Mouse (Mus musculus): ENCODE data around the gene Krtap26-1.

The Krtap26-1 gene

DNA sequence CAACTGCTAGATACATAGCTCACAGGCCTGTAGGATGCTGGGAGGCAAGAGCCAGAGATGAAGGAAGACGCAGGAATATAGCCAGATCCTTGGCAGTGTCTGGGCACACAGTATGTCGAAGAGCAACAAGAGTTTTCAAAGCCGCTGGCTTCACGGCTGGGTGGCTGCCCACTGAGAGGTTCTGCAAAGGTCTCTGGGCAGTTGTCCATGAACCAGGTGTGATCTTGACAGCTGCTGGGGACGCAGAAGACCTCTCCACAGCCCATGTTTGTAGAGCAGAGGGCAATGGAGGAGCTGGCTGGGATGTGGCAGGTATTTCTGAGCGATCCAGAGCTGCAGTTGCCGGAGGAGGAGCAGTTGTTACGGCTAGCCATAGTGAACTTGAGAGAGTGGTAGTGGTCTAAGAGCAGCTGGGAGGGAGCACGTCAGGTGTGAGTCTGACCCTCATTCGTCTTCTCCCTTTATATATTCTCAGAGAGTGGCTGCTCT, at the start of gene Krtap26-1:
Krtap26-1 (minus strand) TSS at position 439 of the 489 bp plus-strand sequence.
- no peak for DNase-seq (ENCODE audit: low read depth)

DNA sequence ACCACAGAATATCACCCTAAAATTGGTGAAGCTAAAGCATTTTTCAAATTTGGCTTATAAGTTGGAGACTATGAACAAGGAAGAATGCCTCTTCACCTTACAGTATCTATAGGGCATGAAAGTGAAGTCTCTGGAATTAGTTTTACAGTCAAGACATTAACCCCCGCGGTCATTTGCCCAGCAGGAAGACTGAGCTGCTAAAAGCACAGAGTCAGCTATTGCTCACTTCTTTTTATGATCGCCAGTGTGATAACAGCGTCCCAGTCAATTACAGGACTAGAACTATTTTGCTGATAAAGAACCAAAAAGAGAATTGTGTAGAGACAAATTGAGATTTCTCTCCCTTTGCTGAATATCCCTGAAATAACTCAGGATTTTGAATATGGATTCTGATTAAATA, 48.7 kb upstream of the Krtap26-1 start:
- DNase-seq (ENCODE audit: low read depth): no peak

DNA sequence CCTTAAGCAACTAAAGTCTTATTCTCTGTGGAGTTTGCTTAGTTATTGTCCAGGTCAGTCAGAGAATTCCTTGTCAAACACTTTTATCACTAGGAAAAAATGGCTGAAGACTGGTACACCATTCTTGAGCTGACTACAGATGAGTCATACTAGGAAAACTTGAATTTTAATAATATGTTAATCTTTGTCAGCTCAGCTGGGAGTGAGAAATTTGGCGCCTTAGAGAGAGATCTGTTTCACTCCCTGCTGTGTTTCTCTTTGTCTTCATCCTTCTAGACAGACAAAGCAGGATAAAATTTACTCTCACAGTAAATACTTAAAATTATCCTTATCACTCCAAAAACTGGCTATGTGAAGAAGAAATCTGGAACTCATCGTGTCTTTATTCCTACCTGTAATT, 33.7 kb upstream of the Krtap26-1 start:
- no peak for DNase-seq (ENCODE audit: low read depth)

DNA sequence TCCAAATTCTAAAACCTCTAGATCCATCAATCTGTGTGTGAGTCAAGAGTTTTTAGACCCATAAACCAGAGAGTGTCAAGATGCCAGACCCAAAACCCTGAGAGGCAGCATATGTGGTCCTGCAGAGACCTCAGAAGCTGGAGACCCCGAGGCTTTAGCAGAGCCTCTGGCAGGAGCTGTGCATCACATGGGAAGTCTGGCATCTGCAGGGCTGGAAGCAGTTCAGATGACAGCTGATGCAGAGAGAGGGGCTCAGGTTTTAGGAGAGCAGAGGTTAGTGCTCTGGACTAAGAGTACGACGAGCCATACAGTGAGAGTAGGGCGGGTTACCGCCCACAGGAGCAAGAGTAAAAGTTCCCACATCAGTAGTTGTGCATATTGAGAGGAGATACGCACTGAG, 31.5 kb upstream of the Krtap26-1 start:
- DNase-seq (ENCODE audit: low read depth): no peak

DNA sequence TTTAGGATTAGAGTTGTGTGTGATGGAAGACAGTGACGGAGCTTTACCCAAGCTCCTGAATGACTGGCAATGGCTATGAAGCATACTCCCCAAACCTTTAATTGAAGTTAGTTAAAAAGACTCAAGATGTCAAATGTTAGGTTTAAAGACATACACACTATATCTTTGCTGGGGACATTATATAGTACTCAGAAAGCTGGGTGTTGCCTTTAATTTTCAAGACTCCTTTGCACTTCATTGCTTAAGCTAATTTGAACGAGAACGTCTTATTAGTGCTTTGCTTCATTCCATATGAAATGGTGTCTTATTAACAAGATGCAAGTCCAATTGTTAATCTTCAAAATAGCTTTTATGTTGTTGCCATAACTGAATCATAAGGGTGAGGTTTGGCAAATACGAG, 24.0 kb upstream of the Krtap26-1 start, which contains the start of gene Krtap27-1:
Krtap27-1 (minus strand) TSS at position 101 of the 400 bp plus-strand sequence.
- no peak for DNase-seq (ENCODE audit: low read depth)

DNA sequence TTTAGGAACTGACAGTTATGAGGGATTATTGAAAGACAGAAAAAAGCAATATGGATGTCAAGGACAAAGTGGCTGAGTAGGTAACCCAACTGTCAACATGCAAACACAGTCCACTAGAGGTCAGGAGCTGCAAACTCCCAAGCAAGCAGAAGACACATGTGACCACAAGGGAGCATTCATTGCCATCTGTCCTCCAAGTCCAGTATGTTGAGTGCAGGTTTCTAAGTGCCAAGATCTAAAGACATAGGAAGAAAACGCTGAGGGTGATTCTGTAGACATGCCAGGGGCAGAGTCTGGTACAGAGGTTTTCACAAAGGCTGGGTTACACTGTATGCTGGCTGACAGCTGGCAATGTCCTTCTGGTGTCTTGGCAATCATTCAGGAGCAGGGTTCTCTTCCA, 9.8 kb upstream of the Krtap26-1 start:
- DNase-seq (ENCODE audit: low read depth): no peak

DNA sequence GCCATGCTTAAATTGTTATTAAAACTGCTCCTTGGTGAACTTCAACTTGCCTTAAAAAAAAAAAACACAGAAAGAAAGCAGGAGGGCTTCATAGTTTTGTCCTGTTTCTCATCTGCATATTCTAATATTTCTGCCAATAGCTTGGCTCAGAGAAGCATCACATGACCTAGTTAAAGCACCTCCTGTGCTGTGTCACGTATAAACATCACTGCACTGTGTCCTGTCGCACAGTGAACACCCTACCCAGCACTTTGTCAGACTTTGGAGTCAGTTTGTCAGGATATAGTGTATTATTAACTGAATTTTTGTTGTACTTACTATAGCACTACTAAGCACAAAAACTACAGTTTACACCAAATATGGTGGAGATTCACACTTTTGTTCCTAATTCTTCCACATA, 4.4 kb upstream of the Krtap26-1 start:
- DNase-seq (ENCODE audit: low read depth): no peak

DNA sequence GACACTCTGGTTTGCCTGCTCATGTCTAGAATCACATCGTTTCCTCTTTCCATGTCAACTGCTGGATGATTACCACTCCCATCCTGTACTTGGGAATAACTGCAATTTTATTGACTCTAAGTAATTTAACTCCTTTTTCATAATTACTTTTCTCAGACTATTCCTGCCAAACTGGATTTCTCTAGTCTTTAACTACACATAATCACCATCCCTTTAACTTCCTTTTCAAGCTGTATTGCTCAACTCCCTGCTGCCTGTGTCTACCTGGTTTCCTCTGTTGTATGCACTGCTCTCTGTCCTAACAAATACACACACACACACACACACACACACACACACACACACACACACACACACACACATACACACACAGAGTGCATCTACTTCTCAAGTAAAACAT, 3.5 kb upstream of the Krtap26-1 start:
- DNase-seq (ENCODE audit: low read depth): no peak

DNA sequence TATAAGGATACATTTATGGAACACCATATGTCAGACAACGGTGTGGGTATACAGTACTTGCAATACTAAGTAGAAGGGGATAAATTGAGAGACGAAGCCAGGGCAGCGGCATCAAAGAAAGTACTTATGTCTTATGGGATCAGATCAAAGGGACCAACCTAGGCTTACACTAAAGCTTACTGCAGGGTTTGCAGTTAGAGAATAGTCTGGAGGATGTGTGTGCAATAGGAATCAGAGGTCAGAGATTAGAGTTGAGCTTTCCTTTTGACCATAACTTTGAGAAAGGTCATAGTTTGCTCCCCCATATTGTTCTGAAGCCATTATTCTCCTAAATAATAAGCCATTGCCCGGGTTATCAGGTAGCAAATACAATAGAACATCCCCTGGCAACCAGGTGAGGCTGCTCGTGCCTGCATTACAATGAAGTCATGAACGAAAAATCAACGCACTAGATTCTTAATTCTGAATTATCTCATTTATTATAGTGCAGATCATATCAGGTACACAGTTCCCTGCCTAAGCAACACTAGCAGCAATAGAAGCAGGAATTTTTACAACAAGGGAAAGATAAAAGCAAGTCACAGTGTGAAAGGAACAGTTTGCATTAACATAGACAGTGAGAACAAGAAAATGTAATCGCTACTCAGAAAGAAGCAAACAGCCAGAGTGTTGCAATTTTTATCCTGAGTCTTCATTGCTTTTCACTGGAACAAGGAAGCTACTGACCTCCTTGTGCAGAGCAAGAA, 1.1 kb downstream of the Krtap26-1 start:
- no peak for DNase-seq (ENCODE audit: low read depth)

DNA sequence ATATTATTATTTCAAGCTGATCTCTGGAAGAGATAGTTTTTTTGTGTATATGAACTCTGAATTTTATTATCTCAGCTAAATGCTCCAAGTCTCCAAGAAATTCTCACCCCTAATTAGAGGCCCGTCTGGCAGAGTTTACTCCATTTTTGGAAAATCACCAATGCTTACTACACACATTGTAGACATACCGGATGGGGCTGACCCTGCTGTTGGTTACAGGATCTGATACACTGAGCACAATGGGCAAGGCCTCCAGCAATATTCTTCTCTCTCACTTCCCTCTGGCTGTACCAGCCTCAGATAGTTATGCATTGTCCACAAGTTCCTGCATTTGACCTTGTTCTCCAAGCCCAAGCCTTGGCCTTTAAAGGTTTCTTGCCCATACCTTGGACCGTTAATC, 7.5 kb downstream of the Krtap26-1 start:
- no peak for DNase-seq (ENCODE audit: low read depth)

DNA sequence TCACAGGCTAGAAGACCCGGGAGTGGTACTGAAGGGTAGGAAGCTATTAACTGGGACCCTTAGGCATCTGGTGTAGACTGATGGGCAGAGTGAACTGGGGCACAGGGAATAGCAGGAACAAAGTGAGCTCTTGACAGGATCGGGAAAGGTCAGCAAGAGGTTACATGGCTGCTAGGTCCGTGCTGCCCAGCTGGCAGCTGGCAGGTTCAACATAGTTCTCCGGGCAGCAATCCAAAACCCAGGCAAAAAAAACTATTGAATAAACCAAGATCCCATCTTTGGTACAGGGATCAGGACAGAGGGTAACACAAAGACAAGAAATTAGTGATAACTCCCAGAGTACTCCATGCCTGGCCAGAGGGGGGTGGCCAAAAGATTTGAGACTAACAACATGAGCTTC, 12.5 kb downstream of the Krtap26-1 start:
- no peak for DNase-seq (ENCODE audit: low read depth)

DNA sequence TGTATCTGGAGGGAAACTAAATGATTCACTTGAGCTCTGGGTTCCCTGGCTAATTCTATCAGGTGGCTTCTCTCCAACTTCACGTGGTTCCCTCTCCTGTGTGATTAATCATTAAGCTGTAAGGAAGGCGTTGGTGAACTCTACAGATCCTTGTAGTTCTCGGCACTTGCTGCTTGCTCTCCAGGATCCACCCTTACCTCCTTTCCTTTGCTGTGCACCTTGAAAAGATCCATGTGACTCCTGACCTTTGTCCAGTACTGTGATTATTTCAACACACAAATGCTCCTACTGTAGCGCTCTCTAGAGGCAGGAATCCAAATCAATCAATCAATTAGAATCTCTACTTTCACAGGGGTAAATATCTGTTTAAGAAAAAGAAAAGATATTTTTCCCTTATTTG, 16.1 kb downstream of the Krtap26-1 start:
- DNase-seq (ENCODE audit: low read depth): no peak

DNA sequence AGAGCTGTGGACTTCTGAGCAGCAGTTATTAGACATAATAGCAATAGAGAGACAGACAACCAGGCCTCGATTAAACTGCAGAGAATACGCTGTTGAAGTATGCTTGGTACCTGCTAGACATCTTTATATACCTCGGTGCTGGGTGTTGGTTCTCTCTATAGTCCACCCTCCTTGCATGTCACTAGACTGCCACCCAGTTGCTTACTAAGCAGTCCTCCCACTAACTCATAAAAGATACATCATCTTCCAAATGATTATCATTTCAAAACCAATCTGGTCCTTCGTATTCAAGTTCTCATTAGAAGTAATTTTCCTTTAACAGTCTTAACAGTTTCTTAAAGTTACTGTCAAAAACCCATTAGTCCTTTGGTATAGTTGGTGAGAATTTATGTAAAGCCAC, 20.0 kb downstream of the Krtap26-1 start, which contains the start of gene 2310079G19Rik:
2310079G19Rik (minus strand) TSS at position 101 of the 400 bp plus-strand sequence.
- no peak for DNase-seq (ENCODE audit: low read depth)

DNA sequence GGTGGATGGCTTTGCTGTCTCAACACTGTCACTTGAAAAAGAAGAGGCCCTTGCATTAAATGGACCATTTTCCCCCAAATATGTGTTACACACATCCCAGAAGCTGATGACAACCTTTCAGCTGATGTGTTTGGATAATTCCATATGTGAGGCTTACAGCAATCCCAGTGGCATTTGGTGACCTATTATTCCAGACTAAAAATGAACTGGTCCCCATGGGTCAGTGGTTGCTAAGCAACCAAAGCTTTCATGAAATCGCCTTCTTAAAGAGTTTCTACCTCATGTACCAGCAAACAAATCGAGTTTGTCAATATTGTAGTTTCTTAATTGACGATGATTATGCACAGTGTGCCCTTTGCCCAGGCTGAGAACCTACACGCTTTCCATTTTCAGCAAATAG, 34.9 kb downstream of the Krtap26-1 start:
- DNase-seq (ENCODE audit: low read depth): no peak

DNA sequence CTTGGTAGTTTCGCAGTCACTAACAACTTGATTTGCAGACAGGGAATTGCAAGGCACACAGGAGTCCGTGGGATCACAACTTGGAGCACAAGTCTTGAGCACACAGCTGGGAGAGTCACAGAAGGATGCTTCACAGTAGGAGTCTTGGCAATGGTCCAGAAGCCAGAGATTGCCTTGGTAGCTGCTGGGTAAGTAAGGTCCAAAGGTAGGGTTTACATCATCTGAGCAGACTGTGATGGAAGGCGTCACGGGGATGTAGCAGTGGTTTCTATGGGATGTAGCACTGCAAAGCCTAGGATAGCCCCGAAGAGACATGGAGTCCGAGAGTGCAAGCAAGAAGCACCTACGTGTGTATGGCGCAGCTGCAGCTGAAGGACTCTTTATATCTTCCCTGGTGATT, 35.7 kb downstream of the Krtap26-1 start, which contains the start of gene Krtap24-1:
Krtap24-1 (minus strand) TSS at position 358 of the 400 bp plus-strand sequence.
- DNase-seq (ENCODE audit: low read depth): no peak

DNA sequence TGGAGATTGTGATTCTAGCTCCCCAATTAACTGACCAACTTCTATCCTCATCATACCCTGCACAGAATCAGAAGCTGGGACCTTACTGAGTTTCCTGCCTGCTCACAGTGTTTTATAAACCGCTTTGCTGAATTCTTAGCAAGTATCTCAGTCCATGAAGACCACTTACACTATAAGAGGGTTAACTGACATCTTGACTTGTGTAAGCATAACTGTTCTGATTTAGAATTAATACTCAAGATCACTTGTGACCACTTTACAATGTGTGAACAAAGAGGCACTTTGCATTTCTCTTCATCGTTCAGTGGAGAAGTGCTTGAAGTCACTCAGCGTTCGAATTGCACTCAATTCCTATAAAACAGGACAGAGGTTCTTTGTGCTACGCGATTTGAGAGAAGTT, 43.0 kb downstream of the Krtap26-1 start:
- no peak for DNase-seq (ENCODE audit: low read depth)

DNA sequence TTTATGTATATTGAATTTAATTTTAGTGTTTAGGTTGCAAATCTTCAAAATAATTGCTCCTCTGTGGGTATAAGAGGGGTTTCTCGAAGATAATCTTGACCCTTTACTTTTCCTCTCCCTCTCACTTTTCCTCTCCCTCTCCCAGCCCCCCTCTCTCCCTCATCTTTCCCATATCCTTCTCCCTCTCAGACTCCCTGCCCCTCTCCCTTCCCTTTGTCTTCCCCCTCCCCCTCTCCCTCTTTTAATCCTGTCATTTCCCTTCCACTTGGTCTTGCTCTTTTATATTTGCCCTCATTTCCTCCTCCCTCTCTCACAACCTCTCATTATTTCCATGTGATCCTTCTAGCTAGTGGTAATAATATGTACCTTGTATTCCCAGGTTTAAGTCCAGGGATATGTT, 45.1 kb downstream of the Krtap26-1 start:
- DNase-seq (ENCODE audit: low read depth): no peak

DNA sequence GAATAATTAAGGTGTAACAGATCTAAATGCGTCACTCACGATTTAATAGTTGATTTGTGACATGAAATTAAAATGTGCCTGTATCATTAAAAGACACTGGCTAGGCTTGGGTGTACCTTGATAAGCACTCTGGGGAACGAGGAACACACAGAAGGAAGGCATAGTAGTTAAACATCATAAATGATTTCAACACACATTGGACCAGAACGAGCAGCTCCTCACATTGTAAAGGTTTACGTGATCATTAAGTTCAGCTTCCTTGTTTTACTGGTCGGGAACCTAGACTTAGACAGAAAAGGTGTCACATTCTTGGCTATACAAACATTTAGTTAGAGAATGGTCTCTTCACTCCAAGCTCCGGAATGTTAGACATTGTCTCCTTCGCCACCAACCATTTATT, 47.3 kb downstream of the Krtap26-1 start:
- DNase-seq (ENCODE audit: low read depth): no peak

DNA sequence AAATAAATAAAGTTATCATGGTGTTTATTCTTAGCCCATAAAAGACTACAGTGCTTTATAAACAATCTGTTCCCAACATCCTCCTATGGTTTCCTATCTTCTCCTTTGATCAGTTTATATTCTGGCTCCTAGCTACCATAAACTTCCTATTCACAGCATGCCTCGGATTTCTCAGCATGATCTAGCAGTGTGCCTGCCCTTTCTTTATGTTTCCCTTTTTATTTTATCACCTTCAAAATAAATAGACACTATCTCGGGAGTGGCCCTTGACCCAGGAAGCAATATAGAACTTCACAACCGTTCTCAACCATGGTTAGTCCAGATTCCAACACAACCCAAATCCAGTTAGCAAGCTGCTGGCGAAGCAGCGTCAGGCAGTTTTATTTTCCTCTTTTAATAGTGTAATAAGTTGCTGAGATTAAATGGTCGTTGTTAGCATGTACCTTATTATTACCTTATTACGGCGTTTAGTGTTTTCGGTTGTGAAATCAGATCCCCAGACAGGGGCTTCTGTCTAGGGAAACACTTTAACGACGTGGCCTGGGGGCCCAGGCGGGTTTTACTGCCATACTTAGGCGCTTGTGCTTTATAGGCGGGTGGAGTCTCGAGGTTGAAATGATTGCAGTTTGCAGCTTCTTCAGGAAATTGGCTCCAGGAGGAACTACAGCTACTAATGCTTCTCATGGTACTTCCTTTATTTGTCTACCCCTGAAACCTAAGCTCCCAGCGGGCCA, 47.9 kb downstream of the Krtap26-1 start:
- no peak for DNase-seq (ENCODE audit: low read depth)

All from induced T-regulatory cell, adult 2 months (primary cell).